Mouse (Mus musculus) cortical plate, adult 2 months (tissue): ENCODE measurements around the gene Nub1. TPM values are rescaled to one million over a fixed set of nuclear protein-coding genes. Genes with fewer than 3 reads are reported as not detected.

Experiments used
- H3K27ac ChIP-seq: fragments of 200-500 bp; 2 replicates; pipeline ENCODE4 v1.5.1; 2012; ENCODE audit warnings: low read length, control low read depth, inconsistent platforms; ENCODE audit not compliant: insufficient read depth
- H3K4me1 ChIP-seq: fragments of 200-500 bp; 2 replicates; pipeline ENCODE4 v1.6.1; 2011; ENCODE audit warnings: low read length; ENCODE audit not compliant: control insufficient read depth, insufficient read depth
- H3K4me3 ChIP-seq: fragments of 200-500 bp; 2 replicates; pipeline ENCODE4 v1.5.1; 2011; ENCODE audit warnings: mild to moderate bottlenecking, low read length, control low read depth; ENCODE audit not compliant: insufficient read depth
- CTCF ChIP-seq: fragments of 200-500 bp; IDR thresholded peaks from 2 replicates; pipeline ENCODE4 v1.5.1; 2011; ENCODE audit warnings: mild to moderate bottlenecking, control low read depth, low read length; ENCODE audit not compliant: insufficient read depth; ENCODE audit errors: extremely low read depth
- POLR2A ChIP-seq: fragments of 200-500 bp; IDR thresholded peaks from 2 replicates; pipeline ENCODE4 v1.6.1; 2011; ENCODE audit warnings: mild to moderate bottlenecking, low read length, control low read depth; ENCODE audit not compliant: insufficient read depth; ENCODE audit errors: extremely low read depth
- polyA plus RNA-seq: library from polyadenylated mRNA; depleted of rRNA; stranded (reverse); fragments of >200 nt; gene quantifications from 2 replicates; pipeline ENCODE4 v1.2.3, GENCODE M21; 2012; rRNA removed

Nub1 gene
- 76.6 and 81.2 TPM in 2 replicates for polyA plus RNA-seq

GRCm38 (mm10) chr5:24685366-24686093 lies at the start of gene Nub1:
Nub1 (plus strand) TSS chr5:24685532.
- peak within 1 kb of the TSS; percentile 92 for H3K4me3 ChIP-seq
- TF ChIP-seq POLR2A (peak; percentile 56), CTCF (0 out of 2 replicates have a peak, but pooled peaks have one; percentile 9)
- no peaks in the 10 kb centered on the region; the same call in 1 of the 2 replicates for H3K4me1 ChIP-seq
- H3K27ac ChIP-seq, result peak within 1 kb of the TSS; percentile 68

GRCm38 (mm10) chr5:24636987-24637386 lies 48.3 kb upstream of the Nub1 start:
- peak; percentile 36; the same call in 1 of the 2 replicates for TF ChIP-seq CTCF
- no peak for TF ChIP-seq POLR2A
- H3K27ac ChIP-seq, result no peak overlapping the region
- H3K4me3 ChIP-seq, result no peak overlapping the region
- H3K4me1 ChIP-seq, result no peaks in the 10 kb centered on the region

DNA sequence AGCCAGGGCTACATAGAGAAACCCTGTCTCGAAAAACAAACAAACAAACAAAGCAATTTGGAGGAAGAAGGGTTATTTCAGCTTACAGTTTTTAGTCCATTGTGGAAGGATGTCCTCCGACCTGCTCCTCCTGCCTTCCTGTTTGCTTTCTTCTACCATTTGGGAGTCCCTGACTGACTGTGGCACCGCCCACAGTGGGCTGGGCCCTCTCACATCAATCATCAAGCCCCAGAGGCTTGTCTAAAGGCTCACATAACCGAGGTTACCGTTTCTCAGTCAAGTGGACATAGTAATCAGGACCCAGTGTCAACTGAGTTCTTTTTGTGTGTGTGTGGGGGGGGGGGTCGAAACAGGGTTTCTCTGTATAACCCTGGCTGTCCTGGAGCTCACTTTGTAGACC lies 47.2 kb upstream of the Nub1 start:
- Histone ChIP-seq H3K27ac (no peak overlapping the region), H3K4me3 (no peak overlapping the region), H3K4me1 (no peaks in the 10 kb centered on the region)
- TF ChIP-seq POLR2A, result no peak
- TF ChIP-seq CTCF, result no peak

- TF ChIP-seq POLR2A, result no peak
- TF ChIP-seq CTCF, result no peak
- H3K27ac ChIP-seq, result no peak overlapping the region
- H3K4me1 ChIP-seq, result no peaks in the 10 kb centered on the region
- no peak overlapping the region for H3K4me3 ChIP-seq
Measured at GRCm38 (mm10) chr5:24639081-24639480, 46.3 kb upstream of the Nub1 start.

DNA sequence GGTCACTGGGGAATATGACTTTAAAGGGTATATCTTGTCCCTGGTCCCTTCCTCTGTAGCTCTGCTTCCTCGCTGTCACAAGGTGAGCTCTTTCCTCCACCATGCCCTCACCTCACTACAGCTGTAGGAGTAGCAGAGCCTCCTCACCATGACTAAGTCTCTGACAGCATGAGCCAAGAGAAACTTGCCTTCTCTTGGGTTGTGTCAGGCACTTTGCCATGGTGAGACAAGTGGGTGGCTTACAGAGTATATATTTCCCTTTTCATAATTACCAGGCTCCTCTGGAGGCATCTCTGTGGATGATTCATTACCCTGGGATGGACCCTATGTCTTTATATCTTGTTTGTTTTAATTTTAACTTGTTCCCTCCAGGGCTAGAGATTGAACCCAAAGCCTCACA lies 39.9 kb upstream of the Nub1 start:
- no peak overlapping the region for H3K27ac ChIP-seq
- no peak overlapping the region for H3K4me3 ChIP-seq
- no peak for TF ChIP-seq POLR2A
- TF ChIP-seq CTCF, result no peak
- no peaks in the 10 kb centered on the region for H3K4me1 ChIP-seq

DNA sequence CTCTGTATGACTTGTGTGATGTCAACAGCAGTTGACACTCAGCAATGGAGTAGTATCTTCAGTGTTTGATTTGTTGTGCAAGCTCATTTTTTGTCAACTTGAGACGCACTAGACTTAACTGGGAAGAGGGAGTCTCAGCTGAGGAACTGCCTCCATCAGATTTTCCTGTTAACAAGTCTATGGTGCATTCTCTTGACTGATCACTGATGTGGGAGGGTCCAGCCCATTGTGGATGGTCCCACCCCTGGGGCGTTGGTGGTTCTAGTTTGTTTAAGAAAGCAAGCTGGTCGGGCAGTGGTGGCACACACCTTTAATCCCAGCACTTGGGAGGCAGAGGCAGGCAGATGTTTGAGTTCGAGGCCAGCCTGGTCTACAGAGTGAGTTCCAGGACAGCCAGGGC lies 36.1 kb upstream of the Nub1 start:
- Histone ChIP-seq H3K4me1 (no peaks in the 10 kb centered on the region), H3K4me3 (no peak overlapping the region), H3K27ac (no peak overlapping the region)
- TF ChIP-seq CTCF (no peak), POLR2A (no peak)

DNA sequence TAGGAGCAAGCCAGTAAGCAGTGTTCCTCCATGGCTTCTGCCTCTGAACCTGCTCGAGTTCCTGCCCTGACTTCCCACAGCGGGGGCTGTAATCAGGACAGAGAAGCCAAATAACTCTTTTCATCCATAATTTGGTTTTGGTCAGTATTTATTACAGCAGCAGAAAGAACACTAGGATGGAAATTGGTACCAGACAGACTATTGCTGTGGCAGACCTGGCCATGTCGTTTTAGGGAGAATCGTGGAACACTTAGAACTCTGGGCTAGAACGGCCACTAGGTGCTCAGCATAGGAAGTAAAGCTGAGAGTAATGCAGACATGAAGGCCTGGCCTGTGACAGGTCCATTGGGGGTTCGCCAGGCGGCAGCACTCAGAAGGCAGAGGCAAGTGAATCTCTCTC lies 35.6 kb upstream of the Nub1 start:
- TF ChIP-seq POLR2A, result no peak
- Histone ChIP-seq H3K4me3 (no peak overlapping the region), H3K27ac (no peak overlapping the region), H3K4me1 (no peaks in the 10 kb centered on the region)

GRCm38 (mm10) chr5:24651356-24651755 lies 34.0 kb upstream of the Nub1 start:
- Histone ChIP-seq H3K4me3 (no peak overlapping the region), H3K27ac (no peak overlapping the region), H3K4me1 (no peaks in the 10 kb centered on the region)
- TF ChIP-seq CTCF (no peak), POLR2A (no peak)

GRCm38 (mm10) chr5:24651768-24652752 lies 33.3 kb upstream of the Nub1 start:
- no peak overlapping the region for H3K27ac ChIP-seq
- no peaks in the 10 kb centered on the region for H3K4me1 ChIP-seq
- no peak overlapping the region for H3K4me3 ChIP-seq
- TF ChIP-seq POLR2A, result no peak
- TF ChIP-seq CTCF, result peak; percentile 97
